Mouse (Mus musculus) liver, postnatal 0 days (tissue): Measurements from ENCODE around the gene Tmem63a.

Experiments used
- CTCF ChIP-seq: sonication (generic); IDR thresholded peaks from 2 replicates; pipeline ENCODE4 v1.5.1; 2016; ENCODE audit warnings: antibody characterized with exemption, low read depth
- EP300 ChIP-seq: IDR thresholded peaks from 2 replicates; pipeline ENCODE4 v1.6.1; 2016; ENCODE audit warnings: antibody characterized with exemption, low read depth, mild to moderate bottlenecking

DNA sequence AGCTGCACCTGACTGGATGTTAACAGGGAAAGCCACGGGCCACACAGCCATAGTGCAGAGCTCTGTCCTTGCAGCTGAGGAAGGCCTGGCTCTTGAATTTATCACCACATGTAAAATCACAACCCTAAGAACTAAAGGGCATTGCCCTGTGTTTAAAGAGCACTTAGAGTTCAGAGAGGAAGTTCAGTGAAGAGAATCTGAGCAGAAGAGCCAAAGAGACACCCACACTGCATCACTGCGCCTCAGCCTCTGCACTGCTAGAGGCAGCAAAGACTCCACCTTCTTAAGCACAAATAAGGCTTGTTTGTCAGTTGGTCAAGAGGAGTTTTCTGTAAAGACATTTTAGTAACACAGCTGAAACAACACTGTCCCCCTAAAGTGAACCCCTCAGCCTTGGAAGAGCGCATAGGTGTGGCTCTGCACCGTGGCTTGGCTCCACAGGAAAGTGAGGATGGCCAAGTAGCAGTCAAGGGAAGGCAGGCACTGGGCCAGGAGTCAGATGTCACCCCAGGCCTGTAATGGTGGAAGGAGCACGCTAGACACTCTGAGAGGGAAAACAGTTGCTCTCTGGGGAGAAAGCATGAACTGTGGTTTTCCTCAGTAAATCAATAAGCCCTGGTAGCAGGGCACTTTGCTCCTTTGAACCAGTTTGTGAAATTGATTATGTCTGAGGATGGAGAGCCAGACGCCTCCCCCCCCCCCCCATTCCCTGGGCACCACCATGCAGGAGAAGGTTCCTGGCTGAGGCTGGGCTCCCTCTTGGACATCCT, 72.8 kb downstream of the Tmem63a start:
- no peak for TF ChIP-seq CTCF
- TF ChIP-seq EP300 = no peak
